Mouse (Mus musculus) neural tube, embryonic 11.5 days (tissue): ENCODE results near the gene Bgn. TPM values are rescaled to one million over a fixed set of nuclear protein-coding genes. Genes with fewer than 3 reads are reported as not detected.

Experiments used
- ATAC-seq: fragments of 200-750 bp; cut with Nextera tagmentation; 2 replicates; pipeline ENCODE4 v1.8.0; 2017; ENCODE audit warnings: moderate number of reproducible peaks, mild to moderate bottlenecking, moderate TSS enrichment, moderate library complexity; ENCODE audit not compliant: insufficient read depth, low FRiP score, low TSS enrichment
- DNase-seq: peaks from one replicate; pipeline ENCODE4 v3.0.0-alpha.2; 2015; ENCODE audit warnings: low spot score
- H3K27ac ChIP-seq: fragments of 300-500 bp; sonication (generic); 2 replicates; pipeline ENCODE4 v1.5.1; 2014; ENCODE audit warnings: low read depth, mild to moderate bottlenecking, low read length
- H3K27me3 ChIP-seq: fragments of 300-500 bp; sonication (generic); 2 replicates; pipeline ENCODE4 v1.6.1; 2014; ENCODE audit warnings: mild to moderate bottlenecking, low read length, mixed read lengths; ENCODE audit not compliant: control insufficient read depth, insufficient read depth
- H3K36me3 ChIP-seq: fragments of 300-500 bp; sonication (generic); 2 replicates; pipeline ENCODE4 v1.6.1; 2014; ENCODE audit warnings: mild to moderate bottlenecking, low read length, moderate library complexity, mixed read lengths; ENCODE audit not compliant: control insufficient read depth, insufficient read depth
- H3K4me1 ChIP-seq: fragments of 300-500 bp; sonication (generic); 2 replicates; pipeline ENCODE4 v1.6.1; 2014; ENCODE audit warnings: low read length, mixed read lengths; ENCODE audit not compliant: control insufficient read depth, insufficient read depth
- H3K4me2 ChIP-seq: fragments of 300-500 bp; sonication (generic); 2 replicates; pipeline ENCODE4 v1.6.1; 2014; ENCODE audit warnings: low read depth, mild to moderate bottlenecking, moderate library complexity
- H3K4me3 ChIP-seq: fragments of 300-500 bp; sonication (generic); 2 replicates; pipeline ENCODE4 v1.5.1; 2014; ENCODE audit warnings: low read depth, low read length
- H3K9ac ChIP-seq: fragments of 300-500 bp; sonication (generic); 2 replicates; pipeline ENCODE4 v1.6.1; 2014; ENCODE audit warnings: mild to moderate bottlenecking, low read length
- H3K9me3 ChIP-seq: fragments of 300-500 bp; sonication (generic); 2 replicates; pipeline ENCODE4 v1.6.1; 2016; ENCODE audit warnings: low read length; ENCODE audit not compliant: control insufficient read depth
- WGBS: fragments of 180-500 bp; shearing (Covaris S2); extraction: QIAGEN DNeasy Blood & Tissue Kit; methylation state at CpG from one replicate; pipeline ENCODE4 v1.1.7; 2014; 5-methylcytosine and 5-hydroxymethylcytosine counted together
- polyA plus RNA-seq: library from polyadenylated mRNA; unstranded; fragments of >200 nt; fragmentation: Nextera tagmentation; extraction: Ambion mirVana; gene quantifications from 2 replicates; pipeline ENCODE4 v1.2.1, GENCODE M21; 2014

The Bgn gene
- 25.6 and 30.3 TPM in 2 replicates for polyA plus RNA-seq

GRCm38 (mm10) chrX:73483484-73483810, at the start of gene Bgn:
TSS of gene Bgn (plus strand) at chrX:73483602.
- H3K4me2 ChIP-seq: peak within 1 kb of the TSS; percentile 9
- WGBS: 33% methylated on average over 5 of the region's 14 CpGs
- ATAC-seq: no peak
- H3K4me3 ChIP-seq: peak within 1 kb of the TSS; percentile 4; the same call in 1 of the 2 replicates
- no peaks in the 10 kb centered on the region for H3K9me3 ChIP-seq
- peak within 1 kb of the TSS; percentile 29; the same call in 1 of the 2 replicates for H3K9ac ChIP-seq
- no peaks in the 10 kb centered on the region for H3K36me3 ChIP-seq
- DNase-seq: no peak
- no peaks in the 10 kb centered on the region for H3K4me1 ChIP-seq
- no peaks in the 10 kb centered on the region for H3K27me3 ChIP-seq
- no peak within 1 kb of the TSS for H3K27ac ChIP-seq

- H3K4me1 ChIP-seq: no peaks in the 10 kb centered on the region
- DNase-seq (no peak), ATAC-seq (no peak)
- H3K4me3 ChIP-seq: no peak within 1 kb of the TSS
- no peak within 1 kb of the TSS for H3K4me2 ChIP-seq
- no peaks in the 10 kb centered on the region for H3K27me3 ChIP-seq
- H3K36me3 ChIP-seq: no peaks in the 10 kb centered on the region
- 85% methylated on average over 11 of the region's 11 CpGs for WGBS
- no peaks in the 10 kb centered on the region for H3K9me3 ChIP-seq
- no peak within 1 kb of the TSS for H3K27ac ChIP-seq
- H3K9ac ChIP-seq: no peak within 1 kb of the TSS
These were observed 48.1 kb upstream of the Bgn start, which contains the start of gene Trex2 for GRCm38 (mm10) chrX:73435252-73435651. TSS of gene Trex2 (minus strand) at chrX:73435344.

DNA sequence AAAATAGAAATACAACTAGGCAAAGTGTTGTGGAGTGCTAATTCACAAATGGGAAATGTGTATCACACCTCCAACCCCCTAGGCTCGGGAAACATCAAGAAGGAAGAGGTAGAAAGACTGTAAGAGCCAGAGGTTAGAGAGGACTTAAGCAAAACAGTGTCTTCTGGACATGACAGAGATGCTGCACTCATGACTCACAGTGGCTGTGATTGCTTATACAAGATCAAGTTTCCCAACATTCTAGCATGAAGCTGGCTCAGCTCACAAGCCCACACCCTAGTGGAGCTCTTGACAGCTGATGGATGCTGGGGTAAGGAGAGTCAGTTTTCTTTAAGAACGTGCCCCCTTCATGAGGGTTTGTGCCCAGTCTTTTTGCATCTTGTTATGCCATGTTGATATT, 42.0 kb upstream of the Bgn start:
- no peaks in the 10 kb centered on the region for H3K36me3 ChIP-seq
- no peak overlapping the region for H3K4me2 ChIP-seq
- no peak overlapping the region for H3K9ac ChIP-seq
- no peaks in the 10 kb centered on the region for H3K9me3 ChIP-seq
- H3K27me3 ChIP-seq: no peaks in the 10 kb centered on the region
- DNase-seq: no peak
- H3K27ac ChIP-seq: no peak overlapping the region
- ATAC-seq: no peak
- 74% methylated on average over 2 of the region's 2 CpGs for WGBS
- no peak overlapping the region for H3K4me3 ChIP-seq
- no peaks in the 10 kb centered on the region for H3K4me1 ChIP-seq

- ATAC-seq: no peak
- H3K4me1 ChIP-seq: no peaks in the 10 kb centered on the region
- no peak overlapping the region for H3K4me3 ChIP-seq
- 20% methylated on average over 2 of the region's 2 CpGs for WGBS
- H3K4me2 ChIP-seq: no peak overlapping the region
- H3K27ac ChIP-seq: no peak overlapping the region
- peak; percentile 66 for DNase-seq
- H3K9ac ChIP-seq: no peak overlapping the region
- H3K36me3 ChIP-seq: no peaks in the 10 kb centered on the region
- no peaks in the 10 kb centered on the region for H3K9me3 ChIP-seq
- H3K27me3 ChIP-seq: no peaks in the 10 kb centered on the region
These were observed 31.5 kb upstream of the Bgn start for GRCm38 (mm10) chrX:73451949-73452348.

DNA sequence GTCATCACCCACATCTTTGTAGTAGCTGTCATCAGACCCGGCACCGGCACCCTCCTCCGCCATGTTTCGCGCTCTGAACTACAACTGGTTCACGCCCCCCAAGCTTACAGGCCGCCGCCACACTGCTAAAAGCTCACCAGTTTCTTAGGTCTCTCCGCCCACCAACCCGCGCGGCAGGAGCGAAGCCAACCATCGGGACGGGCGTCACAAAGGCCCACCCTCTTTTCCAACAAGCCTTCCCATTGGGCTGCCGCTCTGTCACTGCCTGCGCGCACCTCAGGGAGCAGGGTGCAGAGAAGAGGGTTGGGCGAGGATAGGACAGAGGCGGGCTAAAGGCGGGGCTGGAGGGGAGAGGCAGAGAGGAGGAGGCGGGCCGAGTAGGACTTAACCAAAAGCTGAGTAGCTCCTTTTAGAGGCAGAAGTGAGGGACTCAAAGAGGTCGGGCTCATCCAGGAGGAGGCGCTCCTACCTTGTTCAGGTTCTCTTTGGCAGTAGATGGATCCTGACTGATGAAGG, 24.5 kb upstream of the Bgn start, which contains the start of gene Haus7:
Gene Haus7, minus strand, starts transcription at position 168 of the 516 bp plus-strand sequence.
- WGBS: 23% methylated on average over 25 of the region's 26 CpGs
- H3K4me1 ChIP-seq: no peaks in the 10 kb centered on the region
- H3K27ac ChIP-seq: no peak within 1 kb of the TSS

GRCm38 (mm10) chrX:73460792-73461191, 22.6 kb upstream of the Bgn start:
- Histone ChIP-seq H3K36me3 (no peaks in the 10 kb centered on the region), H3K4me3 (no peak overlapping the region), H3K9ac (no peak overlapping the region), H3K9me3 (no peaks in the 10 kb centered on the region), H3K27ac (no peak overlapping the region), H3K4me2 (no peak overlapping the region), H3K4me1 (no peaks in the 10 kb centered on the region), H3K27me3 (no peaks in the 10 kb centered on the region)
- 68% methylated on average over 4 of the region's 4 CpGs for WGBS
- no peak for DNase-seq
- no peak for ATAC-seq

More for the DNA sequence above, 24.5 kb upstream of the Bgn start, which contains the start of gene Haus7:
- Histone ChIP-seq H3K4me2 (peak within 1 kb of the TSS; percentile 53), H3K9ac (peak within 1 kb of the TSS; percentile 30; the same call in 1 of the 2 replicates), H3K27me3 (no peaks in the 10 kb centered on the region), H3K4me3 (peak within 1 kb of the TSS; percentile 51), H3K9me3 (no peaks in the 10 kb centered on the region), H3K36me3 (no peaks in the 10 kb centered on the region)
- peak; percentile 100 for ATAC-seq
- DNase-seq: peak; percentile 92

GRCm38 (mm10) chrX:73465483-73466186, 17.8 kb upstream of the Bgn start:
- no peak for DNase-seq
- H3K36me3 ChIP-seq: no peaks in the 10 kb centered on the region
- 73% methylated on average over 9 of the region's 9 CpGs for WGBS
- no peak overlapping the region for H3K9ac ChIP-seq
- H3K4me1 ChIP-seq: no peaks in the 10 kb centered on the region
- H3K27ac ChIP-seq: no peak overlapping the region
- H3K4me3 ChIP-seq: no peak overlapping the region
- ATAC-seq: no peak
- H3K27me3 ChIP-seq: no peaks in the 10 kb centered on the region
- no peaks in the 10 kb centered on the region for H3K9me3 ChIP-seq
- no peak overlapping the region for H3K4me2 ChIP-seq

GRCm38 (mm10) chrX:73467446-73468241, 15.8 kb upstream of the Bgn start:
- H3K4me2 ChIP-seq: no peak overlapping the region
- no peak overlapping the region for H3K9ac ChIP-seq
- H3K4me1 ChIP-seq: no peaks in the 10 kb centered on the region
- peak; percentile 44 for DNase-seq
- no peaks in the 10 kb centered on the region for H3K27me3 ChIP-seq
- no peaks in the 10 kb centered on the region for H3K9me3 ChIP-seq
- H3K4me3 ChIP-seq: no peak overlapping the region
- H3K36me3 ChIP-seq: no peaks in the 10 kb centered on the region
- H3K27ac ChIP-seq: no peak overlapping the region
- 68% methylated on average over 5 of the region's 5 CpGs for WGBS
- no peak for ATAC-seq
